Mouse (Mus musculus) lung, postnatal 0 days (tissue): ENCODE measurements around the gene Smc3.

Experiments used
- CTCF ChIP-seq: IDR thresholded peaks from 2 replicates; pipeline ENCODE4 v1.5.1; 2016; ENCODE audit warnings: antibody characterized with exemption, mild to moderate bottlenecking
- EP300 ChIP-seq: IDR thresholded peaks from 2 replicates; pipeline ENCODE4 v1.6.1; 2016; ENCODE audit warnings: antibody characterized with exemption, mild to moderate bottlenecking, control low read depth

GRCm38 (mm10) chr19:53649361-53649760 lies 49.2 kb downstream of the Smc3 start:
- TF ChIP-seq CTCF: peak; percentile 44
- no peak for TF ChIP-seq EP300
